Mouse (Mus musculus) megakaryocyte progenitor cell, adult 5-6 weeks (primary cell): ENCODE results near the gene Sbsn. TPM values are rescaled to one million over a fixed set of nuclear protein-coding genes. Genes with fewer than 3 reads are reported as not detected.
"Not testable (repeated sequence)": the region's sequence is repeated elsewhere in the genome, so short reads cannot be mapped to it uniquely, and the experiment has no call there.

Experiments
- ATAC-seq: replicated peaks from 2 replicates; pipeline ENCODE4 v1.8.0; 2016; ENCODE audit warnings: mild to moderate bottlenecking, moderate TSS enrichment, inconsistent platforms; ENCODE audit not compliant: poor library complexity
- total RNA-seq, 2 experiments: library from RNA; stranded (forward) in 1 of 2; stranded (reverse) in 1 of 2; fragments of 157-497, 149-512 nt in 1 of 2; fragments of 200-1000 nt in 1 of 2; gene quantifications; 2 replicates each; pipeline versions ENCODE4 v1.2.3 to v1.2.4; 2015 to 2017

Gene Sbsn
- 1.6 TPM in 2 replicates for total RNA-seq (2015)
- 0.47 and 1.3 TPM in 2 replicates for total RNA-seq (2017)

DNA sequence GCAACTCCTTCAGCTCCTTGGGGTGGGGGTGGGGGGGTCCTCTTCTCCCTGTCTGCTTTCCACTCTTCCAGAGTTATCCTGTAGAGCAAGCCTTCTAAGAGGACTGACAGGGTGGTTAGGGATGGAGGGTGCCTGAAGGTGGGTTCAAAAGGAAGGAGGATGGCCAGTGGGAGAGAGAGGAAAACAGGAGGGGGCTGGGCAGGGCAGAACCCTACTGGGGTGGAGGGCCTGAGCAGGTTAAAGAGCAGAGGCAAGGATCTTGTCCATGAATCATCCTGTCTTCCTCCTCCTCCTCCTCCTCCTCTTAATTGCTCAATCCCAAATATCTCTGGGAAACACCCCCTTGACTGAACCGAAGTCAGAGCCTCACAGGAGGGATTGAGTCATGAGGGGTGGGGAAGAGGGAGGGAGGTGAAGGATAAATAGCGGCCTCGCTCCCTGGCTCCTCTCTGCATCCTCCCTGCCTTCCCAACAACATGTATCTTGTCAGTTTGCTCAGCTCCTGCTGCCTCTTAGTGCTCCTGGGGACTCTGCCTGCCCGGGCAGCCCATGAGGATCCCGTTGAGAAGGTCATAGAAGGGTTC, at the start of gene Sbsn:
Gene Sbsn, plus strand, starts transcription at position 386 of the 584 bp plus-strand sequence.
- ATAC-seq = no peak

- ATAC-seq = peak; percentile 73
Observed at GRCm38 (mm10) chr7:30706214-30706882, 44.9 kb upstream of the Sbsn start.

DNA sequence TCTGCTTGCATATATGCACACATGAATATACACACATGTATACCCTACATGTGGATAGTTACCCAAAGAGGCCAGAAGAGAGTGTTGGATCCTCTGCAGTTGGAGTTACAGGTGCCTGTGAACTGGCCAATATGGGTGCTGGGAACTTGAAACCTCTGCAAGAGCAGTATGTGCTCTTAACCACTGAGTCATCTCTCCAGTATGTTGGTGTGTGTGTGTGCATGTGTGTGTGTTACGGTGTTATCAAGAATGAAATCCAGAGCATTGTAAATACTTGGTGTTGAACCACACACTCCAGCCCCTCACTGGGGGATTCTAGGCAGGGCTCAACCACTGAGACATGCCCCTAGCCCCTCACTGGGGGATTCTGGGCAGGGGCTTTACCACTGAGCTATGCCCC, 43.8 kb upstream of the Sbsn start:
- no peak for ATAC-seq

DNA sequence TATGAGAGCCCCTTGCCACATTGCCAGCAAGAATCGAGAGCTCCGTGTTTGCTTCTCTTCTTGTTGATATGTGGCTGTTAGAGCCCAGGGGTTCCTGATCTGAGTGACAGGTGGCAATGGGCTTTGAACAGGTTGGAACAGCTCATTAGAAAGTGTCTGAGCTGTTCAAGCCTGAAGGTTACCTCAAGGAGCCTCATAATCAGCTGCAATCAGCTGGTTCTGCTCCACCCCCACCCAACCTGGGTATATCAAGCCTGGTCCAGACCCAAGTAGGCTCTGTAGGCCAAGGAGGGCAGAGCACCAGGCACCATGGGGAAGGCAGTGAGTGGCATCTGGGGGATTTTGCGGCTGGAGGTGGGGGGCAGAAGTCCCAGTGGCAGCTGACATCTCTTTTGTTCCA, 39.3 kb upstream of the Sbsn start, which contains the start of gene Atp4a:
Gene Atp4a, plus strand, starts transcription at position 268 of the 400 bp plus-strand sequence.
- ATAC-seq = no peak

GRCm38 (mm10) chr7:30717006-30717715, 34.1 kb upstream of the Sbsn start:
- peak; percentile 96 for ATAC-seq

DNA sequence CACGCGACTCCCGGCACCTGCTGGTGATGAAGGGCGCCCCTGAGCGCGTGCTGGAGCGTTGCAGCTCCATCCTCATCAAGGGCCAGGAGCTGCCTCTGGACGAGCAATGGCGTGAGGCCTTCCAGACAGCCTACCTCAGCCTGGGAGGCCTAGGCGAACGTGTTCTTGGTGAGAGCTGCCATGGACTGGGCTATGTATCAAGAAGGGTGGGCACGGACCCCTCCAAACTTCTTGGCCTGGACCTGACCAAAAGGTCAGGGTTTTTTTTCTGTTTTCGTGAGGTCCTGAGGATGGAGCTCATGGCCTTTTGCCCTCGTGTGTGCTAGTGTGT, 33.6 kb upstream of the Sbsn start:
- no peak for ATAC-seq

DNA sequence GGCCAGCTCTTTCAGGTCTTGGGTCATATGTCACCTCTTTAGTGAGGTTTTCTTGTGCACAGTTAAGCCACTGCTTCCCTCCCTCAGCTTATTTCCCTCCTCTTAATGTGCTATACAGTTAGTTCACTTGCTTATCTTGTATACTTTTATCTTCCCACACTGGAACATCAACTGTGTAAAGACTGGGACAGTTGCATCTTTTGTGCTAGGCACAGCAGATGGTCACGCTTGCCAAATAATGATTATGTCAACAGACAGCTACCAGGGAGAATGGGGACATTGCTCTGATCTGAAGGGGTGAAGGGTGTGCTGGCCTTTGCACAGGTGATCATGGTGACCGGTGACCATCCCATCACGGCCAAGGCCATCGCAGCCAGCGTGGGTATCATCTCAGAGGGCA, 31.6 kb upstream of the Sbsn start:
- no peak for ATAC-seq

DNA sequence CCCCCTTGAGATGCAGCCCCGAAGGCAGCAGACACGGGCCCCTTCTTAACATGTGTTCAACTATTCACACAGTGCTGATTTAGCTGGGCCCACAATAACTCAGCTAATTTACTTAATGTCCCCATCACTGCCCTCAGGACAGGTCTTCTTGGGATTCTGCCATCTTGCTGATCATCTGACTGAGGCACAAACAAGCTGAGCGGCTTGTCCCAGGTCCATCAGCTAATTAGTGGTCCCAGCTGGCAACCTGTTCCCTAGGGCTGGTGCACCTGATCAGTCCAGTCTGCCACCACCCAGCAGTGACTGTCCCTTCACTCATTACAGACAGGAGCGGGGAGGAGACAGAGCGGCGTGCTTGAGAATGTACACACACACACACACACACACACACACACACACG, 30.0 kb upstream of the Sbsn start:
- no peak for ATAC-seq

- ATAC-seq = no peak
Observed at GRCm38 (mm10) chr7:30723274-30723953, 27.9 kb upstream of the Sbsn start.

- no peak for ATAC-seq
Observed at GRCm38 (mm10) chr7:30728214-30728613, 23.1 kb upstream of the Sbsn start.

DNA sequence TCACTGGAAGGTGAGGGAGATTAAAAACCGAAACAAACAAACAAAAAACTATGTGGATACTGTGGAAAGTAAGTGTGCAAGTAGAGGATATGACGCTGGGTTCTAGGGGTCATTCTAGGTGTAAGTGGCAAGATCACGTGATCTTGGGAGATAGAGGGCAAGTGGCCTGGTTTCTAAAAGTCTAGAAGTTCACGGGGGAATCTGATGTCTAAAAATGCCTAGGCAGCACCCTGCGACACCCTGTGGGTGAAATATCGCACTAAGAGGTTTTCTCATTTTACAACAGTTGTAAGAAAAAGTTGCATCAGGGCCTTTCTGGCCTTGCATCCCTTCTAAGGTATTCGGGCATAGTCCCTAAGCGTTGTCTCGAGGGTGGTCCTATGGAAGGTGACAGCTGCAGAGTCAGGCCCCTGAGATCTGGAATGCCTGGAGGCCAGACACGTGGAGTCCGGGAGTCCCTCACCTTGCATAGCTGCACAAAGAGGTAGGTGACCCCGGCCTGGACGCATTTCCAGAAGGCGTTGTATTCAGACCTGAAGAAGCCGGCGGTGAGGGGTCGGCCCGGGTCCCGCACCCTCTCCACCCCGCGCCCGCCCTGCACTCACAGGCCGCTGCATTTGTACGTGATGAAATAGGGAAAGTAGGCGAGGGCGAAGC, 22.4 kb upstream of the Sbsn start:
- no peak for ATAC-seq

DNA sequence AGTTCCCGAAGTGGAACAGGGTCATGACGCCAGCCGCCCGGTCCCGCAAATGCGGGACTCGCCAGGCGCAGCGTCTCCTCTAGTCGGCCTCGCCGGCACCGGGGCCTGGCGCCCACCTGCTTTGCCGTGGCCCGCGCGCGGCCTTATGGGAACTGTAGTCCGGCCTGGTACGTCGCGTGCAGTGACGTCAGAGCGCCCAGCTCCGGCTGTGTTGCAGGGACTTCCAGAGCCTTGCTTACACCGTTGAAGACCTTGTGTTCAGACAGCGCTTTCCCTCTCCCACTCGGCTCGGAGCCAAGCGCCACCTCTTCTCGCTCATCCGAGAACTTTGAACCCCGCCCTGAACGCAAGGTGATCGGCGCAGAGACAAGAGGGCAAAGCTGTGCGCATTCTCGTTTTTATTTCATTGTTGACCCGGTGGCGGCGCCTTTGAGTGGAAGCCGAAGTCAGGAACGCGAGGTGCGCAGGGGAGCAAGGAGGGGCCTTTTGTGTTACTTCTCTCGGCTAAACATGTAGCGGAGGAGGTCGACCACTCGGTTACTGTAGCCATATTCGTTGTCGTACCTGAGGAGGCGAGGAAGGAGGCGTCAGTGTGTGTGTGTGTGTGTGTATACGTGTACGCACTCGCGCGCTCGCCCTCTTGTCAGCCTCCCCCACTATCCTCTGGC, 21.7 kb upstream of the Sbsn start, which contains the start of gene Tmem147:
Gene Tmem147, minus strand, starts transcription at position 145 of the 668 bp plus-strand sequence.
- peak; percentile 87 for ATAC-seq

GRCm38 (mm10) chr7:30730064-30730722, 21.1 kb upstream of the Sbsn start:
- ATAC-seq = not testable (repeated sequence)

DNA sequence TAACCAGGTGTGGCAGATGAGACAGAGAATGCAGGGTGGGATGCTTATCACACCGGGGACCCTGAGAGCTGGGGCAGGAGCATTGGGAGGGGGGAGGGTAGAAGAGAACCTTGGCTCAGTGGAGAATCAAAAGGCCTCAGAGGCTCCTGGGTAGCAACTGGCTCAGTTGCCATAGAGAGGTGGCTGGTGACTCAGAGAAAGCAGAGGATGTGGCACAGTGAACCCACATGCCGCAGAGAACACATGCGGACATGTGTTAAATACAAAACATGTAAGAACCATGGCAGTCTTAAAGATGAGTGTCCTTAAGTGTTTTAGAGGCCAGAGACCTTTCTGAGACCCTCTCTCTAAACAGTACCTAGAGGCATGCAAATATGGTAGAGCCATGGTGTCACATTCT, 15.1 kb upstream of the Sbsn start:
- no peak for ATAC-seq

DNA sequence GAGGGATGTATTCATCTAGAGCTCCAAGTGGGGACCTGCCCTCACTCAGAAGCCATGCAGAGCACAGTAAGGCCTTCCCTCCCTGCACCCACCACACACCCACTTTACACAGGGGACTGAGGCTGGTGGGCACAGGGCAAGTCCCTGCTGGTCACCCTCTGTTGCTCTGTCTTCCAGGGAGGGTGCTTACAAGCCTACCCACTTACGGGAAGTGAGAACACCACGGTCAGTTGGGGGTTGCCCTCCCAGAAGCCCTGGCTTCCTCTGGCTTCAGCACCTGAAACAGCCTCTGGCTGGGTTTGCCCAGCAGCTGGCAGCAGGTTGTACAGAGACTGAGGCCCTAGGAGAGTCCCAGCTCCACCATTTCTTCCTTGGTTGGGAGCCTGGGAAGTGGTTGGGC, 8.7 kb upstream of the Sbsn start:
- ATAC-seq = peak; percentile 64

DNA sequence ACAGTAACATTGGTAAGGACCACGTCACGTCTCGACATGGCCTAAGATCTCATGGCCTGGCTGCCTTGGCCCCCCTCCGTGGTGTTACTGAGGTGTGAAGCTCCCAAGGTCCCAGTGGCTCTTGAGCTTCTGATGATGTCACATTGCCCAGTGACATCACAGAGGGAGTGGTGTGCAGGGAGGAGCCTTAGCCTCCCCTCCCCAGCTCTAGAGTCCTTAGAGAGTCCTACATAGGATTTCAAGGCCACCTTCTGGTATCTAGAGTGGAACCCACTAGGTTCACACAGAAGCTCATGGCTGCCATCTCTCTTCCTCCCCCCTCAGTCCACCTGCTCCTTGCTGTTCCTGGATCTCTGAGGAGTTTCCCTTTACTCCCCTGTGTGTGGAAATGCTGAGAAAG, 7.7 kb upstream of the Sbsn start, which contains the start of gene Gapdhs:
Gene Gapdhs, minus strand, starts transcription at position 65 of the 400 bp plus-strand sequence.
- 0 out of 2 replicates have a peak, but pooled peaks have one; percentile 14 for ATAC-seq

- peak; percentile 51 for ATAC-seq
Observed at GRCm38 (mm10) chr7:30744022-30744598, 7.2 kb upstream of the Sbsn start.

DNA sequence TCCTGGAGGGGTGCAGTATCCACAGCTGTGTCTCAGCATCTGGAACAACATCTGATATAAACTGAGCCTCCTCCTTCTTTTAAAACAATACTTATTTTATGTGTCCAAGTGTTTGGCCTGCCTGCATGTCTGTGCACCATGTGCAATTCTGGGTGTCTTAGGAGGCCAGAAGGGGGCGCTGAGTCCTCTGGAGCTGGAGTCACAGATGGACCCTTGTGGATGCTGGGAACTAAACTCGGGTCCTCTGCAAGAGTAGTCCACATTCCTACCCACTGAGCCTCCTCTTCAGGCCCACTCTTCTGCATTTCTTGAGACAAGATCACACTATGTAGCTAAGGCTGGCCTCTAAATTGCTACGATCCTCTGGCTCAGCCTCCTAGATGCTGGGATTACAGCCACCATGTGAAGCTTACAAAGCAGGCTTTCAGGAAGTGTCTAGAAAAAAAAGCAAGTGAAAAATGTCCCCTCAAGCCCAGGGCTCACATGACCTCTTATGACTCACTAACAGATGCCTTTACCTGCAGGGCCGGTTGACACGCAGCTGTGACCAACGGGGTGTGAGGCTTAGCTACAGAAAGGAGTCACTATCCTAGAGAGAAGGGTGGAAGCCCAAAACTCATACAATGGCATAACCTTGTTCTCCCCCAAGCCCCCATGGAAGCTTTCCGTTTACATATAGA, 3.6 kb upstream of the Sbsn start:
- ATAC-seq = no peak
